ENCODE assay signal across 11 mouse cellular contexts in genomic region chr10:59988036-59988435, GRCm38 (mm10). TPM values are rescaled to one million over a fixed set of nuclear protein-coding genes. Genes with fewer than 3 reads are reported as not detected.
DNase-seq lines count a peak whose midpoint lies in the region.
"Had no signal": no experiment of that assay in that cellular context is flagged by ENCODE, and none has a peak within 500 bp of the region (broad histone marks: within the 10 kb centered on the region; RNA-seq: fewer than 3 reads in every experiment).

No protein-coding gene starts in this region.

- intact Hi-C loops in left cerebral cortex, postnatal 4 days (cut with DNase I): no loop called here
- intact Hi-C loops in left cerebral cortex, postnatal 10 days (cut with DNase I): no loop called here
- intact Hi-C loops in heart, postnatal 14 days (cut with DNase I): no loop called here

- peak; percentile 77 to 79 for DNase-seq in cerebellum, postnatal 10 days
- no peak for DNase-seq in cerebellum, adult 18-20 months
- peak; percentile 51 for DNase-seq in left cerebral cortex, postnatal 4 days
- DNase-seq in left cerebral cortex, postnatal 10 days (ENCODE audit: extremely low spot score in 1 of 2, low spot score in 2 of 2): no peak
- DNase-seq in heart, postnatal 14 days: peak; percentile 64 to 73
- peak; percentile 17 to 59 for DNase-seq in lung, postnatal 4 days
- no peak for DNase-seq in thymus, postnatal 36 days
- DNase-seq in kidney, postnatal 10 days: no peak
- DNase-seq: cerebellum, adult 11 months; kidney, postnatal 36 days; thymus, postnatal 4 days had no signal

RNA-seq across cellular contexts. Expression of gene Ascc1, which starts 14.6 kb away (rescaled TPM):
- total RNA-seq in left cerebral cortex, postnatal 4 days (2021): 10 to 100 TPM; 25.8 to 27.1 TPM
- total RNA-seq in left cerebral cortex, postnatal 10 days (2021): 10 to 100 TPM; 18.4 to 22.2 TPM
- total RNA-seq in heart, postnatal 14 days (2021): 10 to 100 TPM; 19.1 to 21.7 TPM

RNA-seq across cellular contexts. Expression of gene Anapc16, which starts 14.9 kb away (rescaled TPM):
- total RNA-seq in left cerebral cortex, postnatal 4 days (2021): 10 to 100 TPM; 60.2 to 60.8 TPM
- 10 to 100 TPM; 61.8 to 68.6 TPM for total RNA-seq in left cerebral cortex, postnatal 10 days (2021)
- total RNA-seq in heart, postnatal 14 days (2021): 10 to 100 TPM; 64.8 to 70.1 TPM

RNA-seq across cellular contexts. Expression of gene Ddit4, which starts 36.4 kb away (rescaled TPM):
- 10 to 100 TPM; 50.6 to 52.2 TPM for total RNA-seq in left cerebral cortex, postnatal 4 days (2021)
- total RNA-seq in left cerebral cortex, postnatal 10 days (2021): 10 to 100 TPM; 52.2 to 67.8 TPM
- 100 to 1,000 TPM; 188 to 191 TPM for total RNA-seq in heart, postnatal 14 days (2021)

Comparison
In these comparisons a context has a peak if more than half of its experiments do, and no peak if none do; other contexts are left out.
1. DNase-seq: peak in cerebellum, postnatal 10 days (2 of 2), left cerebral cortex, postnatal 4 days (single experiment), heart, postnatal 14 days (2 of 2) and lung, postnatal 4 days (2 of 2); none in cerebellum, adult 18-20 months (0 of 2), left cerebral cortex, postnatal 10 days (0 of 2), thymus, postnatal 36 days (0 of 2) and kidney, postnatal 10 days (single experiment).